Mouse (Mus musculus): ENCODE measurements at regions not wholly inside any gene's neighbourhood (a gene's known extent, or its start where the extent isn't known, plus 50 kb on each side); places are given as distances from the start of the nearest gene placed in this dataset.

DNA sequence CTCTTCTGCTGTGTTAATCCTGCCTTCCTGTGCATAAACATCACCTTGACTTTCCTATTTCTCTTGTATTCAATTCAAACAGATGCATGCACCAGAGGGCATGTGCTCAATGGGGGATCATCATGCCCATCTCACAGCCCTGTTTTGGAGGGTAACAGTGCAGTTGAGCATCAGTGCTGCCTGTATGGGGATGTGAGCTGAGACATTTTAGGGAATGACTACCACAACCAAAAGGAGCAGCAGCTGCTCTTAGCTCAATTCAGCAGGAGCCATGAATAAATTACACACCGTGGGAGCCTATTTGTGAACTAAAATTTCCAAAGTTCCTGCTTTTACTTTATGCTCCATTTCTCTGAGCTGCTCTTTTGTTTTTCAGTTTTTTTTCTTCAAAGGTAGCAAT, 164.2 kb upstream of the Gnpda2 start:
- TF ChIP-seq POLR2A (IDR thresholded peaks at IDR 0.05; ENCODE audit: low read depth, low read length) = no peak
- no peak for TF ChIP-seq MAFK (IDR thresholded peaks at IDR 0.05; ENCODE audit: insufficient replicate concordance, low read length)
- no peak for TF ChIP-seq CTCF (conservative IDR thresholded peaks at IDR 0.05 in 1 of 2, IDR thresholded peaks at IDR 0.05 in 1 of 2; ENCODE audit: low read depth in 2 of 2, low read length in 2 of 2)
- no peak for TF ChIP-seq ZNF384 (IDR thresholded peaks at IDR 0.05; ENCODE audit: low read depth, low read length)
- no peak for TF ChIP-seq USF1 (IDR thresholded peaks at IDR 0.05; ENCODE audit: low read depth, low read length)
- no peak for TF ChIP-seq POLR2AphosphoS2 (IDR thresholded peaks at IDR 0.05; ENCODE audit: low read depth, low read length)
- TF ChIP-seq MAZ (IDR thresholded peaks at IDR 0.05; ENCODE audit: low read depth, low read length) = no peak
- no peak for TF ChIP-seq EP300 (IDR thresholded peaks at IDR 0.05; ENCODE audit: low read length)
- no peak for TF ChIP-seq KAT2A (IDR thresholded peaks at IDR 0.05; ENCODE audit: insufficient replicate concordance, low read length)
- no peak for TF ChIP-seq MAX (IDR thresholded peaks at IDR 0.05; ENCODE audit: low read length)
- no peak for TF ChIP-seq MEF2A (IDR thresholded peaks at IDR 0.05; ENCODE audit: borderline replicate concordance, low read depth, low read length)
- no peak for TF ChIP-seq BHLHE40 (IDR thresholded peaks at IDR 0.05; ENCODE audit: low read depth, low read length)
